Mouse (Mus musculus) right cerebral cortex, postnatal 25 days (tissue): Measurements from ENCODE around the gene Tecpr2.
"Not testable (repeated sequence)": the region's sequence is repeated elsewhere in the genome, so short reads cannot be mapped to it uniquely, and the experiment has no call there.

Experiments
- DNase-seq: peaks from one replicate; pipeline ENCODE4 v3.0.0; 2022

The Tecpr2 gene

DNA sequence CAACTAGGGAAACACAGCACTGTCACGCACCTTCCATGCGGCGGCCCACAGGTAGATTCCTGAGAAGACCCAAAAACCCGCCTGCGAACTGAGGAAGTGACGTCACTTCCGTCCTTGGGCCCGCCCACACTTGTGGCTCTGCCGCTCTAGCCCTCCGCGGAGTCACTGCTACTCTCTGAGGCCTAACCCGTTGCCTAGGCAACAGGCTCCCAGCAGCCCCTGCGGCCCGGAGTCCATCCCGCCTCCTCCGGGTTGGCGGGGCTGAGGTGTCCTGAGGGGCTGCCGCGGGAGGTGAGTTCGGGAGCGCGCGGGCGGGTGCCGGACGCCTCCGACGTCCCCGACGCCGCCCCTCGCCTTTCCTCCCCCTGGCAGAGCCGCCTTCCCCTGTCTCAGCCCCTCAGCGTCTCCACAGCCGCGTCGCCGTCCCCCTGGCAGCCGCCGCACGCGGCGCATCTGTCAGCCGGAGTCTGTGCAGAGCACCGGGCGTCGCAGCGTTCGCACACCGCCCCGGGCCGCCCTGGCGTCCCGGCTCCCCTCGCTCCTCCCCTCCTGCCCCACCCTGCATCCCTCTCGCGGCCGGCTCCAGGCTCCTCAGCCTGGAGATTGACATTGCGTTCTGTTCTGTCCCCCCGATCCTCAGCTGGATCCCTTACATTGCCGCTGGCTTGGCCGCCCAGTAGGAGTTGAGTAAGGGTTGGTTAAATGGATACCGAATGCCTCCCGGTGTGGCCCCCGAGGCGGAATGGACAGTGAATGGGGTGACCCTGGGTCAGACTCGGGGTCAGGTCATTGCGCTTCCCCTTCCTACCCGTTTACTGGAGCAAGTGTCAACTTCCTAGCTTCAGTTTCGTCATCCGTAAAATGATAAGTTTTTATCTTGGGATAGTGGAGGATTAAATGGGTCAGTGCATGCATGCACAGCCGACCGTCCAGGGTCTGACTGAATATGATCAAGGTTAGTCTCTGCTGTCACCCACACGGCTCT lies at the start of gene Tecpr2, which contains the start of gene Cinp:
Tecpr2 (plus strand) TSS at position 229 of the 985 bp plus-strand sequence.
Cinp (minus strand) TSS at position 110 of the 985 bp plus-strand sequence.
- DNase-seq: peak; percentile 98

DNA sequence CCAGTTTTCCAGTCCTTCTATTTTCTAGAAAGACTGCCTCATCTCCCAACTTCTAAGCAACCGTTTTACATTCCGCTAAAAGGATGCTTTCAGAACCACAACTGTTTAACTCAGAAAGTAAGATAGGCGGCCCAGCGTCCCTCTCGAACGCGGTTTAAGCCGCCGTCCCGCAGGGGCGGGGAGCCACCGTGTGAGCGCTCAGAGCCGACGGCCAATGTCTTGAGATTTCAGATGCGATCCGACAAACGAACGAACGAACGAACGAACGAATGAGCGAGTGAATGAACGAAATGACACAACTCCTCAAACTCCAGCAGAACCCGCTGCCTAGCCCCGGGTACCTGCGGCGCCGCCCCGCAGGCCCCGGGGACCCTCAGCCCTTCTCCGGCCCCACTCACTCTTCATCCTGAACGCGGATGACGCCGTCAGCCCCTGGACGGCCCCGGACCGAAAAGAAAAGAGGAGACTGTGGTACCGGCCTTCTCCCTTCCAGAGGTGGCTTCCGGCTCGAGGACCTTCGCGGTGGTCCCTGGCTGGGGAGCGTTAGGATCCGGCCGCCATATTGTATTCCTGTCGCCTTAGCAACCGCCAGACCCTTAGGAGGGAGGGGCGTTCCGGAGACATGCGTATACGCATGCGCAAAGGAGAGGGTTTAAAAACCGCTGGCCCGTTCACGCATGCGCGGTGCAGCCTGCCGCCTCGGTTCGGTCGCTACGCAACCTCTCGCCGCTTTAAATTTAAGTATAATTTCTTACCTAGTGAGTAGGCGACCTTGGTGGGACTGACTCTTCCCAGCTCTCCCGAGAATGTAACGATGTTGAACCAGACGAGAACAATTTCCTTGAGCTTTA lies 48.5 kb upstream of the Tecpr2 start, which contains the start of gene Mok:
Mok (minus strand) TSS at position 592 of the 851 bp plus-strand sequence.
- peak; percentile 96 for DNase-seq

DNA sequence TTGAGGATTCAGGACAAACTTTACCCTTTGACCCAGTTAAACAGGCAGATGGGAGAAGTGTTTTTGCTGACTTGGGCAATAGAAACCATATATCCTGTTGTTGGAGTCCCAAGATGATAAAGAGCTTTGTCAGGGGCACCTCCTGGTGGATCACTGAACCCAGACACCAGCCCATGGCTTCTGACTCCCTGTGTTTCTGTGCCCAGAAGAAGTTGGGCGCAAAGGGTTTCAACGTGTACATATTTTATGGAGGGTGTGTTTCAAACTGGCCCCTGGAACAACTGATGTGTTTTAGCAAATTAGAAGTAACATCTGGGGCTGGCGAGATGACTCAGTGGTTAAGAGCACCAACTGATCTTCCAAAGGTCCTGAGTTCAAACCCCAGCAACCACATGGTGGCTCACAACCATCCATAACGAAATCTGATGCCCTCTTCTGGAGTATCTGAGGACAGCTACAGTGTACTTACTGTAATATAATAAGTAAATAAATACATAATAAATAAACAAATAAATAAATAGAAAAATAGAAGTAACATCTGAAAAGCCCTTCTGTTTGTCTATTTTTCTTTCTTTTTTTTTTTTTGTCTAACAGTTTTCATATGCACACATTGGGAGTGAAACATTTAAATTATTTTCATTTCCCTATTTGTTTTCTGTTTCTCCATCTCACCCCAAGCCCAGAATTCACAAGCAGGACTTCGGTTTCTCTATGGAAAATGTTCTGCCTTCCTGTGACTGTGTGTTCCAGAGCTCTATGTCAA lies 47.2 kb upstream of the Tecpr2 start:
- DNase-seq: no peak

DNA sequence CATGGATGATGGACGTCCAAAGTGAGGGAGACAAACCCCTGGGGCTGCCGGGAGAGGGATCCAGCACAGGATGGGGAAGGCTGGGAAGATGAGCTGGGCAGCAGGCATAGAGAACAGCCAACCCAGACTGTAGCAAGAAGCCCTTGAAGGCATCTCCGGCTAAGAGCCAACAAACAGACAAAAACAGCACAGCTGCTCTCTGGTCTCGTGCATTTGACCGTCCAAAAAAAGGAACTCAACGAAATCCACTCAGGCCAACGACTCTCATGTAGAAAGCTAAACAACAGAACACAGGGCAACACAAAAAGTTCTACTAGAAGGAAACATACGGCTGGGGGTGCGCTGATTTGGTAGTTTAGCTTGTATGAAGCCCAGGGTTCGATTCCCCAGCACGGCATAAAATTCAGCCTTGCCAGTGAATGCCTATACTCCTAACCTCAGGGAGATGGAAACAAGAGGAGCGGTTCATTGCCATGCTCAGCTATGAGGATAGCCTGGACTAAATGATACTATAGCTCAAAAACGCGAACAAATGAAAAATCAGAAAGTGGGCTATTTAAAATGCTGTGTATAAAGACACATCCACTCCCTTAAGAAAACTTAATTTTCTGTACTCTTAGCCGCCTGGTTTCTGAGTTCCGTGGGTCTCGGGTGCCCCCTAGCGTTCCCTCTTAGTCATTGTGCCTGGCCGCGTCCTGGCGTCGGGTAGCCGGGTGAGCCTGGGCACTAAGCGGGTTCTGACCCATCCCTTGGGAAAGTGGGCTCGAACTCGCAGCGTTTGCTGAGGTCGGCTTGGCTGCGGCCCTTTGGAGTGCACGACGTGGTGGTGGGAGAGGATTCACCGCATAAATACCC lies 45.6 kb upstream of the Tecpr2 start:
- peak; percentile 76 for DNase-seq

DNA sequence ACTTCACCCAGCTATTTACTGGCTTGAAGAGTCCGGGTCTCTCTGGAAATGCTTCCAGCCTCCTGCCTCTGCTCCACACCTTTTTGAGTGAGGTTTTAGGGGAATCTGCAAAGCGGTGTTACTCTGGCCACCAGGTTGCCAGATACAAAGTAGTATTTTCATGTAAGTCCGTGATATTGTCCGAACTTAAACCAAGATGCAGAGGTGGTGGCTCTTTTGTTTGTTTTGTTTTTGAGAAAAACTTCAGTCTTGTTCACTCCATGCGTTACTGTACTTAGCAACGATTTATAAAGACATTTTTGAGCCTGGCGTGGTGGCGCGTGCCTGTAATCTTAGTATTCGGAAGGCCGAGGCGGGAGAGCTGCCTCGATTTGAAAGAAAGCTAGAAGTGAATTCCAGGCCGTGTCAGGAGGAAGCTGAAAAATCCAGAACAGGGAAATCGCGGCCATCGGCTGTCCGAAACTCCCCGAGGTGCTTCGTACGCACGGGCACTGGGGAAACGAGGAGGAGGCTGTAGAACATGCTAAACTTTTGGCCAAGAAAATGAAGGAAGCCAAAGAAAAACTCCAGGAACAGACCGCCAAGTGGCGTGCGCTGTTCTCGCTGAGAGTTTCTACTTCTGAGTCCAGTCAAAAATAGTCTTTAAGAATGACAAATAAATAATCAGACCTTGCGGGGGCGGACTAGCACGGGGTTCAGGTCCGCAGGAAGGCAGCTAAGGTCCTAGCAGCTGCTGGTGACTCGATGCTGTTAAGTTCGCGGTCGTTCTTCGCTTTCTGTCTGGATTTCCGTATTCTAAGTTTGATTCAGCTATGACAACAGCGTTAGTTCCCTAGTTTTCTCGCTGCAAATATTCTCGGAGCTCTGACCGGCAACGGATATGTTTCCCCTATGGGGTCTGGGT lies 44.6 kb upstream of the Tecpr2 start:
- DNase-seq: no peak

DNA sequence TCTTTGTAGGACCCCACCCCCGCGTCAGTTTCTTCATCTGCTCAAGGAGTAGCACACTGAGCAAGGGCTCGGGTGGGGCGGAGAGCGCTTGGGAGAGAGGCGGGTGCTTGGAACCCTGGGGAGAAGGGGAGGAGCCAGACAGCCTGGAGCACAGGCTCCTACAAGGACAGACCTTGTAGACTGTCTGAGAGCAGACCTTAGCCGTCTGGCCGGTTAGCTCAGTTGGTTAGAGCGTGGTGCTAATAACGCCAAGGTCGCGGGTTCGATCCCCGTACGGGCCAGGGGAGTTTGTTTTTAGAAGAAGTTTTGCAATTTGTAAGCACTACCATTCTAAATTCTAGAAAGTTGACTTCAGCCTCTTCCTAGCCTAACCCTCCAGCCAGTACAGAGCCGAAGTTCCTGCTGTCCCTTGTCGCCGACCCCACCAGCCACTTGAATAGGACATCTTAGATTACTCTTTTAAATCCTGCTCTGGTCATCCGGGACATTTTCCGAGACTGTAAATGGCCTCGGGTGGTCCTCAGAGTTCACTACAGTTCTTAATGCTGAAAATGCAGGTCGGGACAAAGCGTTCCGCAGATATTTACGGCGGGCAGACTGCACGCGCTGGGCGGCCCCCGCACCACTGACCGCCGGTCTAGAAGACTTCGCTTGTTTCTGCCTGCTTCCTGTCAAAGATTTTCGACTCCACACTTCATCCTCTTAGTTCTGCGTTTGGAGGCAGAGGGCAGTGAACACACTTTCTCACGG lies 43.8 kb upstream of the Tecpr2 start:
- DNase-seq: peak; percentile 77

DNA sequence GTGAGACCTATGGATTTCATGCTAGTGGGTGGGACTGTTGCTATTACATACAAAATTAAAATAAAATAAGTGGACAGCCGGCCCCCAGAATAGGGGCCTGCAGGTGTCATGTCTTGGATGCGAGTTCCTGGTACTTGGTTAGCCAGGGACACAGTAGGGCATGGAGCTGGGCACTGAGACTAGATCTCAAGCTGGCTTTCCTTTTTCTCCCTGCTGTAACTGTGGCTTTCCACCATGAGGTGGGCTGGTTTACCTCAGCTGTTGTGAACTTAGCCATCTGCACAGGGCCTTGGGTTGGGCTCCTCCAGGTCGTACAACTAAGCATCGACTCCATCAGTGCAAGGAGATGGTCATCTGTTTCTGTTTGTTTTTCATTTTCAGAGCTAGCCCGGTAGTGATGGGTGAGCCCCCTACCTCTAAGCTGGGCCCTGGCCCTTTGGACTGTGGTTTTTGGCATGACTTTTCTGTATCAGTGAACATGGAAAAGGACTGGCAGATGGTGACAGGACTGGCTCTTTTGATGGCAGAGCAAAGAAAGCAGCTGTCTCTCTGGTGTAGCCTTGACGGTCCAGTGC lies 42.8 kb upstream of the Tecpr2 start:
- no peak for DNase-seq

DNA sequence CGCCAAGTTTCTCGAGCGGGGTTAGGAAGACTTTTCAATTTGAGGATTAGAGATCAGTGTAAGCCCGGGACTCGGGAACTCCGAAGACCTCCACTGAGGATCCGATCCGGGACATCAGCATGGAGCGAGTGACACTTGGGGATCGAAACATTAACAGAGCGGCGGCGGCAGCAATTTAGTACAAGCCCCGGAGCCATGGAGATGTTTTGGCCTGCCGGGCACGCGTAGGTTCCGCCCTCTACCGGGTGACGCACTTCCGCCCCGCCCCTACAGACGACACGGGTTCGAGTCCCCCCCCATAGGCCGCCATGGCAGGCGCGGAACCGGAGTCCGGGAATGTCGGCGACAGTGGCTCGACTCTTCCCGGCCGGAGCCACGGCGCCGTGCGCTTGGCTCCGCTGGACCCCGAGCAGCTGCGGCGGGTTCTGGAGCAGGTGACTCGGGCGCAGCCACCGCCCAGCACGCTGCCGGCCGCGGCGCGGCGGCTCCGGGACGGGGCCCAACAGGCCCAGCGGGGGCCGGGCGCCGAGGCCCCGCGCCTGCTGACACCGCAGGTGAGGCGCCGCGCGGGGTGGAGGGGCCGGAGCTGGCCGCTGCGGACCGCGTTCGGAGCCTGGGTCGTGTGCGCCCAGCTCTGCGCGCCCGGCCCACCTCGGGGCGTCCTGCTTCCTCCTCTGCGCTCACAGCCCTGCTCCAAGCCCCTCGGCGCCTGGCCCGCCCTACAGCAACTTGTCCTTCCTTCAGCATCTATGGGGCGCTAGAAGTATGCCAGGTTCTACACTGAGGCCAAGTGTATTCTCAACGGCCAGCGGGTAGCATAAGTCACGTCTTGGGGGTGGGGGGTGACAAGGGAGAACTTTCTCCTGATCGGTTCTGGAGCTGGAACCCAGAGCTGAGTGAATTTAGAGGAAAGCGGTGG lies 38.8 kb upstream of the Tecpr2 start, which contains the start of gene Zfp839:
Zfp839 (plus strand) TSS at position 244 of the 919 bp plus-strand sequence.
- peak; percentile 90 for DNase-seq

DNA sequence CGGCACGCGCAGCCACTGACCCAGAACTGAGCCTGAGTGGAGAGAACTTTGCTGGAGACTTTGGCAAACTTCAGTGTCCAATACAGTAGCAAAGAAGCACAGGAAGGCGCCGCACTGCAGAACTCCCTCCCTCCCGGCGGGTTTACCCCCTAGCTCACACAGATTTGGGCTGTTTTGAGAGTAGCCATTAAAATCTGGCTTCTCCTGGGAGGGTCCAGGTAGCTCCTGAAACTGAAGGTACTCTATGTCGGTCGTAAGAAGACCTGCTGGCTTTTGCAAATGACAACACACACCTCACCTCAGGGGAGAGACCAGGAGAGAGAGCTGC lies 38.2 kb upstream of the Tecpr2 start:
- DNase-seq: no peak

DNA sequence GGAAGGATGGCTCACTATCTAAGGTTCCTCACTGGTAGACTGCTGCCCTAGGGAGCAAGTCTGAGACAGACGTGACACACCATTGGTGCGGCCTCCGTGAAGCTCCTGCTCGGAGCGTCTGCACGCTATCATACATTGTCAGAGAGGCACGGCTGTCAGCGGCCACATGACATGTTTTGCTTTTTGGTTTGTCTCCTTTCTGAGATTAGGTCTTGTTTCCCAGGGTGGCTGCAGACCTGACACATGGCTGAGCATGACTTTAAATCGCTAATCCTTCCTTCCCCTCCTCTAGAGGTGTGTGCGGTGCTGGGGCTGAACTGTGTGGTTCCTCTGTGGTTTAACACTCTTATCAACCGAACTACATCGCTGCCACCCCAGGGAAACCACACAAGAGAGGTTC lies 37.6 kb upstream of the Tecpr2 start:
- DNase-seq: no peak

DNA sequence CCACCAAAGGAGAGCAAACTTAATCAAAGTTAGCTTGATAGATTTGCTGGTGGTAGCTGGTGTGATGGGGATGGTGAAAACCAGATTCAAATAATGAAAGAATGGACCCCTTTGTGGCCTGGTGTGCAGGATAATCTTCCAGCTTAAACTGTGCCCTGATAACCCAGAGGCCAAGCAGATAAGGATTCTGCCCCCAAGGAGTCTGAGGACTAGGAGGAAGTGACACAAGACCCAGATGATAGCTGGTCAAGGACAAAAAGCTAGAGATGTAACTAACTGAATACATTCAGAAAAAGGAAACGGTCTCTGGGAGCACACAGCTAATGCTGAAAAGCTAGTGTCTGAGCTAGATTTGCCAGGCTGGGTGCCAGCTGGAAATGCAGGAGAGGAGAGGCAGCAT lies 37.1 kb upstream of the Tecpr2 start:
- no peak for DNase-seq

DNA sequence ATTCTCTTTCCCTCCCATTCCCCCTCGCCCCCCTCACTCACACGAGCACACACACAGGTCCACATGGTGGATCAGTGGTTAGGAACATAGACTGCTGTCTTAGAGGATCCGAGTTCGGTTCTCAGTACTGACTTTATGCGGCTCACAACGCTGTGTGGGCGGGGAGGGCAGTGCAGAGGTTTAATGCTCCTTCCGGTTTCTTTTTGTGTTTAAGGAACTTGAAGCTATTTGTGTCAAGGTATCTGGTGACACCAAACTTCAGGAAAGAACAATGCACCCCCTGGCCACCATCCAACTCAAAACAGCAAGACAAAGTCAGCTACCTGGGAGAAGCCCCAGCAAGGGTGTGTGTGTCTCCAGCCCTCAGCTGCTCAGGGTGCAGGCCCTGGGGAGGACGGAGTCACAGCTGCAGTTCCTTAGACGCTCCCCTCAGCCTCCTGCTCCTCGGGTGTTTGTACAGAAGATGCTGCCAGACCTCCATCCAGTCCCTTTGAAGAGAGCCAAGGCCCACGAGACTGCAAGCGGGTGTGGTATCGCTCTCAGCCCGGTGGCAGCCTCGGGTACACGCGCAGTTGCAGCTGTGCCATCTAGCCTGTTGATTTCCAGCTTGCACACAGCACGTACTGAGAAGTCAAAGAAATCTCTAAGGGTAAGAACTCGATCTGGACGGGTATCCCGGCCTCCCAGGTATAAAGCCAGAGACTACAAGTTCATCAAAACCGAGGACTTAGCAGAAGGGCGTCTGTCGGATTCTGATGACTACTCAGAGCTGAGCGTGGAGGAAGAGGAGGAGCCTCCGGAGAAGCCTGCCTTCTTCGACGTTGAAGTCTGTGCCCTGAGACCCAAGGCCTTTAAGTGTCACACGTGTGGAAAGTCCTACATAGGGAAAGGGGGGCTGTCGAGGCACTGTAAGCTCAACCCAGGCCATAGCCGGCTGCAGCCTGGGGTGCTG lies 34.0 kb upstream of the Tecpr2 start:
- no peak for DNase-seq

DNA sequence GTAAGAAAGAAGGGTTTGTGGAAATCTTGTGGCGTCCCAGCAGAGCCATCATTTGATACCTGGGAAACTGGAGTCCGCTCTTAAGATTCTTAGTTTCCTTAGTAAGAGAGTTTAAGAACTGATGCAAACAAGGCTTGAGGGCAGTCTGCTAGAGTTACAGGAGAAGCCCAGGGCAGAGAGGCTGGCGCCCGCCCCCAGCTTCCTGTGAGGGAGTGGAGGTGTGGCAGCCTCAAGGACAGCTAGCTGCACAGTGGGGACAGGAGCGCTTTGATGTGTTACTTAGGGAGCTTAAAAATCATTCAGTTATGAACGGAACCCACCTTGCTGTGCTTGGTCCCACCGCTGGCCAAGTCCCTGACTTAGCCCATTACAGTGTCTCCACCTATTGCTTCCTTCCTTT lies 31.9 kb upstream of the Tecpr2 start:
- DNase-seq: no peak

DNA sequence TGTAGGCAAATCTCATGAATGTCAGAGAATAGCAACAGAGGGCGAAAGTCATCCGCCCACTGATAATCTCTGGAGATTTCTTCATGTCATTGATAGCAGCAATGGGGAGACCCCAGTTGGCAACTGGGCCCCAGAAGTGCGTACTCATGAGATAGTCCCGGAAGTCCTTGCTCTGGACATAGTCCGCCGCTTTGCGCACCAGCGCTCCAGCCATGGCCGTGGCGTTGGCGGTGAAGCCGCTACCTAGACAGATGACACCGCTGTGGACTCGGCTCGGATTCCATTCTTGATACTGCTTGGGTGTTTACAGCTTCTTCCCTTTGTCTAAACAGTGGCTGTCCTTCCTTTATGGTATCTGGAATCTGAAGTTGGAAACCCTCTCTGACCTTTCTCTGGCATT lies 30.4 kb upstream of the Tecpr2 start:
- DNase-seq: not testable (repeated sequence)

DNA sequence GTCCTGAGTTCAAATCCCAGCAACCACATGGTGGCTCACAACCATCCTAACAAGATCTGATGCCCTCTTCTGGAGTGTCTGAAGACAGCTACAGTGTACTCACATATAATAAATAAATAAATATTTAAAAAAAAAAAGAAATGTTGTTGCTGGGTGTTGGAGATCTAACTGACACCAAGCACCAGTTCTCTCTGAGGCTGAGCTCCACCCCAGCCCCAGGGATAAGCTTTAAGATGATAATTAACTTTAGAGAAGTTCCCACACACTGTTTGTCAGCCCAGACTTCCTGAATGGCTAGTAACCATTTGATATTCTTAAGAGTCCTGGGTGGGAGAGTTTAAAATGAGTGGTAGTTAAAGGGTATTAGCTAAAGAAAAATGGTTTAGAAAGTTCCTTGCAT lies 28.8 kb upstream of the Tecpr2 start:
- no peak for DNase-seq

DNA sequence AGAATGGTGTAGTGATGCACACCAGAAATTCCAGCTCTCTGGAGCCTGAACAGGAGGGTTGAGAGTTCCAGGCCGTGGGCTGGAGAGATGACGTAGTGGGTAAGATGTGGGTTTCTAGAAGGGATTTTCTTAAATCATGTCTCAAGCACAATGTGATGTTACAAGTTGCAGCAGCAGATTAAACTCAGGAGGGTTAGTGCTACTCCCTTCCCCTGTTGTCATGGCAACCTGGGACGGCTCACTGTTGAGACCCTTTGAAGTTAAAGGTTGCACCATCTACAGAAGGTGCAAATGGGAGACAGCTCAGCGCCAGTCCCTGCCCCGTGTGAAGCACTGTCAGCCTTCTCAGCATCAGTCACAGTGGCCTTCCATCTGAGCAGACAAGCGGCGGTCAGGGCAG lies 27.8 kb upstream of the Tecpr2 start:
- DNase-seq: no peak

DNA sequence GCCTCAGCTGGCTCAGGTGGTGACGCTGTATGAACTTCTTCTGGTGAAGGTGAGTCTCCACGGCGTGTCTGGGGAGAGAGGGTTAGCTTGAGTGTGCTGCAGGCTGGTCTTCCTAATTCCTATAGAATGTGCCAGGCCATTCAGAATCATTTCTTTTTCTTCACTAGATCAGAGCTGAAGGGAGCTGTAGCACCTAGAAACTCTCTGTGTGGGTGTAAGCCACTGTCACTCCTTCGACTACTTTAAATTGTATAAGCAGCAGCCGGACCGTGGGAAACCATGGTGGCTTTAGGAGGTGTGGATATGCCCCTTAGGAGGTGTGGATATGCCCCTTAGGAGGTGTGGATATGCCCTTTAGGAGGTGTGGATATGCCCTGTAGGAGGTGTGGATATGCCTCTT lies 25.1 kb upstream of the Tecpr2 start:
- DNase-seq: no peak
